Mouse (Mus musculus) splenic B cell, adult 2 months (primary cell): Measurements from ENCODE around the gene Cnbd2.

Experiments
- DNase-seq: peaks from one replicate; pipeline ENCODE4 v3.0.0-alpha.2; 2011; ENCODE audit warnings: low read depth, low spot score
- H3K27me3 ChIP-seq: 2 replicates; pipeline ENCODE4 v1.6.1; 2012; ENCODE audit warnings: mild to moderate bottlenecking, low read length, moderate library complexity, mixed read lengths; ENCODE audit not compliant: control insufficient read depth, poor library complexity, insufficient read depth, severe bottlenecking
- H3K36me3 ChIP-seq: 2 replicates; pipeline ENCODE4 v1.6.1; 2012; ENCODE audit warnings: mild to moderate bottlenecking, low read length, moderate library complexity, mixed read lengths; ENCODE audit not compliant: control insufficient read depth, poor library complexity, insufficient read depth, severe bottlenecking

Gene Cnbd2

GRCm38 (mm10) chr2:156312297-156312897, at the start of gene Cnbd2, which contains the start of gene Scand1:
Cnbd2 (plus strand) TSS chr2:156312299.
Scand1 (minus strand) TSS chr2:156312704.
- peak; percentile 93 for DNase-seq
- Histone ChIP-seq H3K27me3 (no peaks in the 10 kb centered on the region), H3K36me3 (peaks cover 5% of the 10 kb centered on the region; the same call in 1 of the 2 replicates)

GRCm38 (mm10) chr2:156263204-156263893, 48.8 kb upstream of the Cnbd2 start:
- DNase-seq: no peak

GRCm38 (mm10) chr2:156267636-156268035, 44.5 kb upstream of the Cnbd2 start:
- no peaks in the 10 kb centered on the region; the same call in none of the 2 replicates for H3K36me3 ChIP-seq
- H3K27me3 ChIP-seq: no peaks in the 10 kb centered on the region
- DNase-seq: no peak

More at GRCm38 (mm10) chr2:156263204-156263893, 48.8 kb upstream of the Cnbd2 start:
- H3K27me3 ChIP-seq: no peaks in the 10 kb centered on the region
- no peaks in the 10 kb centered on the region; the same call in none of the 2 replicates for H3K36me3 ChIP-seq

DNA sequence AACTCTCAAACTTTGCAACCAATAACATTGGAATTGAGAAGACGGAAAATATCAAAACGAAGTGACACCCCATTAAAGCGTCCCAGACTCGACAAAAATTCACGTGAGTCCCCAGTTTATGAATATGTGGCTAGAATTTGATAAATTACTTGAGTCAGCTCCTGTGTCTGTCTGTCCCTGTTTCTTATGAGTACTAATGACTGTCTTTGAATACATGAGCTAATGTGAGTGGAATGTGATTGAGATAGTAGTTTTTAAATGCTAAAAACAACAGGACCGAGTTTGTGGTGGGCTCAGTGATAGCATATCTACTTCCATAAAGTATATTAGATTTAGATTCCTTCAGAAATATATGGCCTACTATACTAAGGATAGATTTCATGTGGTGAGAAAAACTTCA, 39.5 kb upstream of the Cnbd2 start:
- Histone ChIP-seq H3K36me3 (peaks cover 6% of the 10 kb centered on the region), H3K27me3 (no peaks in the 10 kb centered on the region)
- no peak for DNase-seq

- H3K27me3 ChIP-seq: no peaks in the 10 kb centered on the region
- peak; percentile 88 for DNase-seq
- peaks cover 10% of the 10 kb centered on the region for H3K36me3 ChIP-seq
These were observed 33.7 kb upstream of the Cnbd2 start for GRCm38 (mm10) chr2:156278226-156279017.

GRCm38 (mm10) chr2:156281227-156281626, 30.9 kb upstream of the Cnbd2 start:
- no peak for DNase-seq
- Histone ChIP-seq H3K36me3 (peaks cover 7% of the 10 kb centered on the region), H3K27me3 (no peaks in the 10 kb centered on the region)

DNA sequence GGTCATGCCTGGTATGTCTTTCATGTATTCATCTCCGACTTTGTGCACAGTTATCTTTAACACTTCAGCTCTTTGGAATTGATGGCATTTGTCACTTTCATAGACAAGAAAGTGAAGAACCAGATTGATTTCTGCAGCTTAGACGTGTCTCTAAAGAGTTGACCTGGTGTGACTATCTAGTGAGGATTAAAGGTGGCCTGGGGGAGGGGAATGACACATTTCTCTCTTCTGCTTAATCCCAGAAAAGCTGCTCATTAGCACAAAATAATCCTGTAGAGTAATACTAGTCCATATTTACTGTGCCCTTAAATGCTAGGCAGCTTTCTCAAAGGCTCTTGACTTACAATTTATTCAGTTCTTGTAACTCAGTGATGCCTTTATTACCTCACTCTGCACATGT, 26.9 kb upstream of the Cnbd2 start:
- H3K36me3 ChIP-seq: peaks cover 7% of the 10 kb centered on the region
- no peak for DNase-seq
- no peaks in the 10 kb centered on the region for H3K27me3 ChIP-seq

DNA sequence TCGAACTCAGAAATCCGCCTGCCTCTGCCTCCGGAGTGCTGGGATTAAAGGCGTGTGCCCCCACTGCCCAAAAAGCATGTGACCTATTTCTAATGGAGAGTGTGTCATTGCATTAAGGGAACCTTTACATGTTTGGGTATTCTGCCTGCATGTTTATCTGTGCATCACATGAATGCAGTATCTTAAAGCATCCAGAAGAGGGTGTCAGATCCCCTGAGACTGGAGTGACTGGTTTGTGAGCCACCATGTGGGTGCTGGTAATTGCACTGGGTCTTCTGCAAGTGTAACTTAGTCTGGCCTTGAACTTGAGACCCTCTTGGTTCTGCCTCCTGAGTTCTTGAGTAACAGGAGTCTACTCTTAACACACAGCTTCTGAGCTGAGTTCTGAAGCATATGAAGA, 25.4 kb upstream of the Cnbd2 start:
- Histone ChIP-seq H3K27me3 (no peaks in the 10 kb centered on the region), H3K36me3 (peaks cover 6% of the 10 kb centered on the region; the same call in 1 of the 2 replicates)
- no peak for DNase-seq

DNA sequence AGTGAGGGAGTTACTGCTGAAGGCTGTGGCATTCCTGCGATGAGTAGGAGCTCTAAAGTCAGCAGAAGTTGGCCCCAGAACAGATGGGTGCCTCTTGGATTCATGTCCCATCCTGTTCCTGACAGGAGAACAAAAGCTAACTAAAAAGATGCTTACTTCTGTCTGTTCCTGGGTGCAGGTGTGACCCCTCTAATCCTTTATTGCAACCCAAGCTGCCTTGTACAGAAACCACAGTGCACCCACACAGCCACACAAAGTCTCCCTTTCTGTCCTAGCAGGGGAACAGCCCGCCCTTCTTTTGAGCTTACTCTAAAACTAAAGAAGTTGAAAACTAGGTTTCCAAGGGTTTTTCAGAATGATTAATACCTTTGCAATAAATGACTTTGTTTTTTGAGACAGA, 23.9 kb upstream of the Cnbd2 start:
- no peak for DNase-seq
- no peaks in the 10 kb centered on the region for H3K27me3 ChIP-seq

GRCm38 (mm10) chr2:156289552-156290160, 22.4 kb upstream of the Cnbd2 start:
- DNase-seq: no peak
- Histone ChIP-seq H3K27me3 (no peaks in the 10 kb centered on the region), H3K36me3 (no peaks in the 10 kb centered on the region; the same call in 1 of the 2 replicates)

More for the DNA sequence above, 23.9 kb upstream of the Cnbd2 start:
- H3K36me3 ChIP-seq: peaks cover 2% of the 10 kb centered on the region; the same call in 1 of the 2 replicates

DNA sequence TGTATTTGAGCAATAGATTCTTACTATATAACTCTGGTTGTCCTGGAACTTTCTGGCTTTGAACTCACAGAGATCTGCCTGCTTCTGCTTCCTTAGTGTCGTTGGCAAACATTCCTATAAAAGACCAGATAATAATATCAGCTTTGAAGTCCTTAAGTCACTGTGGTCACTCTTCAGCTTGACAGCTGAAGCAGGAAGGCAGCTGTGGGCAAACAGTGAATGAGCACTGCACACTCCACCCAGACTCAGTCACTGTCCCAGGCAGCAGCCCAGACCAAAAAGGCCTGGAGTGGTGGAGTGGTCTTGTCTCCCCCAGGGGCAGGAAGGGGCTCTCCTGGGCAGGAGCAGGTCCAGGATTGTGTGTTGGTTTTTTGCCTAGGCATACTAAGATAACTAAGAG, 20.1 kb upstream of the Cnbd2 start:
- Histone ChIP-seq H3K36me3 (no peaks in the 10 kb centered on the region; the same call in none of the 2 replicates), H3K27me3 (no peaks in the 10 kb centered on the region)
- DNase-seq: no peak

DNA sequence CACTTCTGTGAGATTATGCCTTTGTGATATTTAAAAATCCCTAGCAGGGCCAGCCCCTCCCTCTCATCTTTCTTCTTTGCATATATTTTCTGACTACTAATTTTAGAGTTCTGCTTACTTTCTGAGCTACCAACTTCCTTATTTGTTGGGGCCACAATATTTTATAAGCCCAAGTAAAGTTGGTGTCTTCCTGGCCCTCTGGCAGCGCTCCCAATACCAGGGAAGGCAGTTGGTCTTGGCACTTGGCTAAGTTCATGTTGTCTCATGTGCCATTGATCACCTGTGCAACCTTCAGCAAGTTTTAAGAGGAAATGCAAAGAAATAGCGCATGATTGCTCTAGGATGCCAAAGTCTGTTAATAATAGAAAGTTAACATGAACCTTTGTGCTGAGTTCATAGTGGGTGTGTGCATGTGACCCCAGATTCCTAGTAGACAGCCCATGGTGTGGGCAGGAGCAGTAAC, 16.5 kb upstream of the Cnbd2 start:
- no peaks in the 10 kb centered on the region for H3K27me3 ChIP-seq
- peak; percentile 61 for DNase-seq
- no peaks in the 10 kb centered on the region; the same call in none of the 2 replicates for H3K36me3 ChIP-seq

DNA sequence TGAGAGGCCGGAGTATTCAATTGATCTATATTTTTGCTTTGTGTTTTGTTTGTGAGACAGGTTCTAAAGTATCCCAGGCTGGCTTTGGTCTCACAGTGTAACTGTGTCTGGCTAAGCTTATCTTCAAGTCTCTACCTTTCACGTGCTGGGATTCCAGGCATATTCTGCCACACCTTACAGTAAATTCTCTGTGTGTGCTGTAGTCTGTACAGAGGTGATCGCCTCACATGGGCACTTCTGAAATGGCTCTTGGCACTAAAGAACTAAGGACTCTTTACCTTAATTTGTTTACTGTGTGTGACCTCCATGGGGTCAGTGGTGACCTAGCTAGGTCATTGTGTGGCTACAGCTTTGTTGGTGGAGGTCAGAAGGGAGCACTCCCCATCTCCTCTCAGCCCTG, 15.9 kb upstream of the Cnbd2 start:
- Histone ChIP-seq H3K27me3 (no peaks in the 10 kb centered on the region), H3K36me3 (peaks cover 2% of the 10 kb centered on the region)
- DNase-seq: no peak

- H3K36me3 ChIP-seq: peaks cover 4% of the 10 kb centered on the region
- no peaks in the 10 kb centered on the region for H3K27me3 ChIP-seq
- DNase-seq: no peak
These were observed 14.4 kb upstream of the Cnbd2 start for GRCm38 (mm10) chr2:156297653-156298052.
